ENCODE assay signal across 22 mouse cellular contexts in the genomic region with DNA sequence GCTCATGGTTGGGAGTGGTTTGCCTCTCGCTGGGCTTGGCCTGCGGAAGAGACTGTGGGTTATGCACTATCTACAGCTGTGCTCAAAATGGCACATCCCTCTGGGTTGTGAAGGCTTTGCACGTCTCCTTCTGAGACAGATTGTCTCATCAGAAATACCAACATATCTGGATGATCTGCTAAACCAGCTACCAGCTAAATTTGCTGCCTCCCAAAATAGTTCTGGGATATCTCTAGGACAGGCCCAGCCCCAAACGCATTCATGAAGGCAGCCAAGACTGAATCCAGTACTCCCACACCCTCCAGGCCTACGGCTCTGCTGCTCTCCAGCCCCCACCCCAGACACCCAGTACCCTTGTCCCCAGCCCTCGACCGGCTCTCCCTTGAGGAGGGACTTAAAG.
DNase-seq lines count a peak whose midpoint lies in the region; ATAC-seq and TF ChIP-seq lines count a peak whose summit lies in the region.
"Had no signal": no experiment of that assay in that cellular context is flagged by ENCODE, and none has a peak within 500 bp of the region (broad histone marks: within the 10 kb centered on the region; RNA-seq: fewer than 3 reads in every experiment).

No protein-coding gene starts in this region.

- intact Hi-C loops in left cerebral cortex, postnatal 14 days (cut with DNase I) = no loop called here

- no peak for DNase-seq in embryonic facial prominence, embryonic 10.5 days (ENCODE audit: low spot score)
- DNase-seq in frontal cortex, adult 2 months (ENCODE audit: extremely low spot score in 1 of 2, low spot score in 1 of 2) = peak; percentile 47 to 71
- peak; percentile 61 to 67 for DNase-seq in left cerebral cortex, postnatal 14 days (ENCODE audit: low spot score in 2 of 2)
- peak; percentile 42 for DNase-seq in right cerebral cortex, postnatal 14 days
- DNase-seq in gastrocnemius, adult 8-10 months (ENCODE audit: low spot score in 2 of 2) = no peak
- DNase-seq in testis, postnatal 14 days (ENCODE audit: low spot score) = no peak
- DNase-seq in hindbrain, postnatal 0 days (ENCODE audit: low spot score) = no peak
- DNase-seq: cerebellum, adult 9-10 months; gastrocnemius, postnatal 10 days; heart, adult 18-20 months; kidney, postnatal 14 days; lung, adult 18-20 months had no signal

- TF ChIP-seq CTCF in hindbrain, postnatal 0 days (IDR thresholded peaks at IDR 0.05; ENCODE audit: low read depth) = no peak

- WGBS in embryonic facial prominence, embryonic 15.5 days = 79% methylated on average over 7 of the region's 7 CpGs
- WGBS in embryonic facial prominence, embryonic 10.5 days = 91% methylated on average over 7 of the region's 7 CpGs
- WGBS in hindbrain, postnatal 0 days = 87% methylated on average over 7 of the region's 7 CpGs

- 0 out of 2 replicates have a peak, but pooled peaks have one; percentile 69 for ATAC-seq in embryonic facial prominence, embryonic 15.5 days (ENCODE audit: insufficient number of reproducible peaks, low FRiP score, low TSS enrichment, low read depth)
- no peak for ATAC-seq in hindbrain, postnatal 0 days
- ATAC-seq: CD4-positive, CD25-positive, alpha-beta regulatory T cell, adult 4 months; intestine, embryonic 16.5 days had no signal

- H3K36me3 ChIP-seq in embryonic facial prominence, embryonic 15.5 days = no peaks in the 10 kb centered on the region
- no peaks in the 10 kb centered on the region for H3K36me3 ChIP-seq in embryonic facial prominence, embryonic 10.5 days (replicated peaks)
- H3K36me3 ChIP-seq in hindbrain, postnatal 0 days (ENCODE audit: insufficient read depth, low read length) = no peaks in the 10 kb centered on the region
- H3K36me3 ChIP-seq: forebrain, embryonic 12.5 days; G1E; heart, embryonic 15.5 days; hindbrain, embryonic 13.5 days; neural tube, embryonic 13.5 days; stomach, embryonic 15.5 days had no signal

- no peak overlapping the region for H3K9ac ChIP-seq in embryonic facial prominence, embryonic 15.5 days
- H3K9ac ChIP-seq in hindbrain, postnatal 0 days (replicated peaks; ENCODE audit: low read length) = no peak overlapping the region
- H3K9ac ChIP-seq: forebrain, embryonic 12.5 days; heart, embryonic 15.5 days; hindbrain, embryonic 13.5 days; neural tube, embryonic 13.5 days; stomach, embryonic 15.5 days had no signal

- H3K4me1 ChIP-seq in embryonic facial prominence, embryonic 15.5 days = no peaks in the 10 kb centered on the region
- 0 out of 2 replicates have a peak, but pooled peaks cover 4% of the 10 kb centered on the region for H3K4me1 ChIP-seq in embryonic facial prominence, embryonic 10.5 days
- no peaks in the 10 kb centered on the region for H3K4me1 ChIP-seq in hindbrain, postnatal 0 days (ENCODE audit: insufficient read depth, low read length)
- H3K4me1 ChIP-seq: forebrain, embryonic 12.5 days; heart, embryonic 15.5 days; hindbrain, embryonic 13.5 days; neural tube, embryonic 13.5 days; stomach, embryonic 15.5 days had no signal

- no peak overlapping the region for H3K4me2 ChIP-seq in embryonic facial prominence, embryonic 15.5 days (replicated peaks)
- no peak overlapping the region for H3K4me2 ChIP-seq in hindbrain, postnatal 0 days (ENCODE audit: low read depth, low read length)
- H3K4me2 ChIP-seq: forebrain, embryonic 12.5 days; heart, embryonic 15.5 days; hindbrain, embryonic 13.5 days; midbrain, embryonic 11.5 days; neural tube, embryonic 13.5 days; stomach, embryonic 15.5 days had no signal

- H3K9me3 ChIP-seq in embryonic facial prominence, embryonic 15.5 days (replicated peaks) = peaks cover 4% of the 10 kb centered on the region; the same call in 1 of the 2 replicates
- H3K9me3 ChIP-seq in embryonic facial prominence, embryonic 10.5 days = peaks cover 9% of the 10 kb centered on the region; the same call in 1 of the 2 replicates
- H3K9me3 ChIP-seq in hindbrain, postnatal 0 days (ENCODE audit: low read length) = peaks cover 9% of the 10 kb centered on the region; the same call in 1 of the 2 replicates
- H3K9me3 ChIP-seq: G1E; stomach, embryonic 15.5 days had no signal

- no peak overlapping the region for H3K27ac ChIP-seq in embryonic facial prominence, embryonic 15.5 days (replicated peaks)
- no peak overlapping the region for H3K27ac ChIP-seq in embryonic facial prominence, embryonic 10.5 days (replicated peaks)
- H3K27ac ChIP-seq in hindbrain, postnatal 0 days = no peak overlapping the region
- H3K27ac ChIP-seq: forebrain, embryonic 12.5 days; heart, embryonic 15.5 days; hindbrain, embryonic 13.5 days; neural tube, embryonic 13.5 days; stomach, embryonic 15.5 days had no signal

- H3K4me3 ChIP-seq in embryonic facial prominence, embryonic 15.5 days (replicated peaks) = no peak overlapping the region
- no peak overlapping the region for H3K4me3 ChIP-seq in embryonic facial prominence, embryonic 10.5 days
- H3K4me3 ChIP-seq in hindbrain, postnatal 0 days (ENCODE audit: low read length) = no peak overlapping the region
- H3K4me3 ChIP-seq: forebrain, embryonic 12.5 days; heart, embryonic 15.5 days; hindbrain, embryonic 13.5 days; neural tube, embryonic 13.5 days; stomach, embryonic 15.5 days had no signal

- H3K27me3 ChIP-seq in embryonic facial prominence, embryonic 15.5 days = no peaks in the 10 kb centered on the region
- H3K27me3 ChIP-seq in embryonic facial prominence, embryonic 10.5 days (replicated peaks; ENCODE audit: low read depth, poor library complexity, severe bottlenecking) = peaks cover 7% of the 10 kb centered on the region
- 0 out of 2 replicates have a peak, but pooled peaks cover 6% of the 10 kb centered on the region for H3K27me3 ChIP-seq in hindbrain, postnatal 0 days (ENCODE audit: insufficient read depth, low read length)
- H3K27me3 ChIP-seq: stomach, embryonic 15.5 days had no signal

Comparison
In these comparisons a context has a peak if more than half of its experiments do, and no peak if none do; other contexts are left out.
1. DNase-seq: peak in frontal cortex, adult 2 months (2 of 2), left cerebral cortex, postnatal 14 days (2 of 2) and right cerebral cortex, postnatal 14 days (single experiment); none in embryonic facial prominence, embryonic 10.5 days (single experiment), gastrocnemius, adult 8-10 months (0 of 2), testis, postnatal 14 days (single experiment) and hindbrain, postnatal 0 days (single experiment).